Mouse (Mus musculus): Measurements from ENCODE around the gene Fam193a. TPM values are rescaled to one million over a fixed set of nuclear protein-coding genes. Genes with fewer than 3 reads are reported as not detected.
A peak's percentile ranks its signal among the peaks of the same experiment; 100 is the strongest.

Gene Fam193a
- polyA plus RNA-seq, 1 experiment from 2014 or later: 15.2 TPM

DNA sequence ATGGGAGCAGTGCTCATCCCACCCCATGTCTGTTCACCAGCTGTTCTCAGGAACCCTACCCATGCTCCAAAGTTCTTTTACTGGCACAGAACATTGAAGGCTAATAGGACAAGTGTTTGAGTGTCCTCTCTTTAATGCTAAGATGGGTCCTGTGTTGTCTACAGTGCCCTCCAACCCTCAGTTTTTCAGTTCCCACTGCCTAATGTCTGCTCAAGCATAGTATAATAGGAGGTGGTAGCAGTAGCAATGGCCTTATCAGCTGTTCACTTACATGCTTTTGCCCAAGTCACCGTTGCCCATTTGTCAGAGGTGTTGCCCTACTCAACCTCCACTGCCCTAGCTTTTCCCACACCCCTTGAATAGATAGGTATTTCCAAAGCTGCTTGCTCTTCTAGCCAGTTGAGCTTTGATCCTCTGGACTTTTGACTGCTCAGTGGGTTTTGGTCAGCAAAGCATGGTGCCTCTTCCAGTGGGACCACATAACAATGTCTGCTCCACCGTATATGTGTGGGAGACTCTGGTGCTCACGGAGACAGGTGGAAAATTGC lies 17.6 kb upstream of the Fam193a start:
- 95% methylated on average over 3 of the region's 3 CpGs for WGBS
- ATAC-seq (ENCODE audit: low read depth): no peak
- no peak overlapping the region for H3K4me3 ChIP-seq
- H3K4me1 ChIP-seq (replicated peaks): no peaks in the 10 kb centered on the region
- no peaks in the 10 kb centered on the region for H3K9me3 ChIP-seq
- peaks cover 96% of the 10 kb centered on the region for H3K36me3 ChIP-seq
- no peaks in the 10 kb centered on the region for H3K27me3 ChIP-seq
- H3K27ac ChIP-seq (replicated peaks): no peak overlapping the region
- no peak overlapping the region for H3K9ac ChIP-seq
- H3K4me2 ChIP-seq: no peak overlapping the region

DNA sequence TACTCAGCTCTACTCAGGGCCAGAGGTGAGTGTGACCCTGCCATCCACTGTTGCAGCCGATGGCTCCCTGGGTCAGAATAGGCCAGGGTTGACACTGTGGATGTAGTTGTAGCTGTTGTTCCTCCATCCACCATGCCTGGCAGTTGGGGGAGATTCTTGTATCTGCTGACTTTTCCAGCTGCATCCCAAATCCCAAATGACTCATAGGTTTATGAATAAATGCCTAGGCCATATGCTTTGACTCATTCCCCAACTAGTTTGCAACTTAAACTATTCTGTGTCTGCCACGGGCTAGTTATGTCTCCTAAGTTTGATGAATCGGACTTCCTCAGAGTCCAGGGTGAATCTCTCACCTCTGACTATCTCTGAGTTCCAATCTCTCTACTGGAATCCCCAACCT lies 9.5 kb upstream of the Fam193a start:
- no peaks in the 10 kb centered on the region for H3K9me3 ChIP-seq
- H3K4me3 ChIP-seq: no peak overlapping the region
- no peak overlapping the region for H3K4me2 ChIP-seq
- 91% methylated on average over 3 of the region's 3 CpGs for WGBS
- no peak overlapping the region for H3K9ac ChIP-seq
- no peak for ATAC-seq (ENCODE audit: low read depth)
- H3K27ac ChIP-seq (replicated peaks): no peak overlapping the region
- peaks cover 56% of the 10 kb centered on the region for H3K36me3 ChIP-seq
- no peaks in the 10 kb centered on the region for H3K4me1 ChIP-seq (replicated peaks)
- H3K27me3 ChIP-seq: no peaks in the 10 kb centered on the region

DNA sequence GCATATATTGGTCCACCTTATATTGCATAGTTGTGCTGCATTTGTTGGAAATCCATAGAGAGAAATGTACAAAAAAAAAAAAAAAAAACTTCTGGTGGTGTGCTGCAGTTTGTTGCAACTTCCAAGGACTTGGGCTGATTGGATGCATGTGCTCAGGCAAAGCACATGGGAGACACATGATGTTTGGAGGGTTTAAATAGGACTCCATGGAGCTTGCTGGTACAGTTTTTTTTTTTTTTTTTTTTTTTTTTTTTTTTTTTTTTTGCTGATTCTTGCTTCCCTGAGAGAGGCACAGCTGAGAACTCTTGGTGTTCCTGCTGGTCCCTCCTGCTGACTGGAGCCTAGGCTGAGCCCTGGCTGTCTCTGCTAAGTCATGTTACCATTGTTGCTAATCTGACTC lies 6.6 kb upstream of the Fam193a start:
- H3K4me1 ChIP-seq (replicated peaks): no peaks in the 10 kb centered on the region
- H3K9ac ChIP-seq: no peak overlapping the region
- H3K27me3 ChIP-seq: no peaks in the 10 kb centered on the region
- peaks cover 32% of the 10 kb centered on the region for H3K36me3 ChIP-seq
- no peak overlapping the region for H3K4me2 ChIP-seq
- H3K27ac ChIP-seq (replicated peaks): no peak overlapping the region
- no peak for ATAC-seq (ENCODE audit: low read depth)
- no peak overlapping the region for H3K4me3 ChIP-seq
- no peaks in the 10 kb centered on the region for H3K9me3 ChIP-seq

GRCm38 (mm10) chr5:34368551-34369290 lies 1.0 kb upstream of the Fam193a start:
- no peak; the same call in 1 of the 2 replicates for ATAC-seq (ENCODE audit: low read depth)
- Histone ChIP-seq H3K4me1 (replicated peaks) (peaks cover 30% of the 10 kb centered on the region), H3K9me3 (no peaks in the 10 kb centered on the region), H3K27ac (replicated peaks) (peak overlapping the region; percentile 84), H3K9ac (peak overlapping the region; percentile 70), H3K27me3 (no peaks in the 10 kb centered on the region), H3K4me2 (peak overlapping the region; percentile 56), H3K36me3 (peaks cover 7% of the 10 kb centered on the region; the same call in 1 of the 2 replicates), H3K4me3 (peak overlapping the region; percentile 95)
- WGBS: 71% methylated on average over 7 of the region's 7 CpGs

- peak overlapping the region; percentile 95 for H3K4me3 ChIP-seq
- H3K4me2 ChIP-seq: peak overlapping the region; percentile 59
- no peak for ATAC-seq (ENCODE audit: low read depth)
- H3K27me3 ChIP-seq: no peaks in the 10 kb centered on the region
- under 1% methylated on average over 59 of the region's 114 CpGs for WGBS
- H3K9me3 ChIP-seq: no peaks in the 10 kb centered on the region
- peaks cover 3% of the 10 kb centered on the region; the same call in 1 of the 2 replicates for H3K36me3 ChIP-seq
- H3K27ac ChIP-seq (replicated peaks): peak overlapping the region; percentile 84
- peaks cover 34% of the 10 kb centered on the region for H3K4me1 ChIP-seq (replicated peaks)
- H3K9ac ChIP-seq: peak overlapping the region; percentile 96
These were observed 490 bp downstream of the Fam193a start for GRCm38 (mm10) chr5:34370022-34370823.

GRCm38 (mm10) chr5:34370840-34371239 lies 1.1 kb downstream of the Fam193a start:
- H3K4me1 ChIP-seq (replicated peaks): peaks cover 34% of the 10 kb centered on the region
- ATAC-seq (ENCODE audit: low read depth): no peak
- no peak overlapping the region for H3K27ac ChIP-seq (replicated peaks)
- peak overlapping the region; percentile 59 for H3K4me2 ChIP-seq
- H3K36me3 ChIP-seq: no peaks in the 10 kb centered on the region
- H3K27me3 ChIP-seq: no peaks in the 10 kb centered on the region
- peak overlapping the region; percentile 95 for H3K4me3 ChIP-seq
- no peaks in the 10 kb centered on the region for H3K9me3 ChIP-seq
- 34% methylated on average over 8 of the region's 8 CpGs for WGBS
- peak overlapping the region; percentile 96 for H3K9ac ChIP-seq

- no peaks in the 10 kb centered on the region for H3K36me3 ChIP-seq
- no peak overlapping the region for H3K4me3 ChIP-seq
These were observed 2.4 kb downstream of the Fam193a start for GRCm38 (mm10) chr5:34372141-34372540.

DNA sequence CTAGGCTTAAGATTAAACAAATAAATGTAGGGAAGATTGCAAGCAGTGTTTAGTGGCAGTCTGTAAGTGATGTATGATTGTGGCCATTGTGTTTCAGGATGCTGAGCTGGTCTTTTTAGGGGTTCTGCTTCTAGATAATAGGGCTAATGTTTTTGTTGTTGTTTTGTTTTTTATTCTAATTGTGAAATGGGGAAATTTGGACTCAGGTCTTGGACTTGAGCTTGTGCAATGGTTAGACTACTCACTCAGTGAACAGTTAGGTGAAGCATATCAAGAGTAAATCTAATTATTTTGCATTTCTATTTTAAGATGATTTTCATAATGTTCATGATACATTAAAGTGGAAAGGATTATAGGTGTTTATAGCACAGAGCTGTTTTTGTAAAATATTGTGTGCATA lies 2.8 kb downstream of the Fam193a start:
- Histone ChIP-seq H3K9ac (no peak overlapping the region), H3K4me2 (0 out of 2 replicates have a peak overlapping the region, but pooled peaks have one; percentile 35), H3K27ac (replicated peaks) (no peak overlapping the region), H3K9me3 (no peaks in the 10 kb centered on the region), H3K4me3 (no peak overlapping the region), H3K27me3 (no peaks in the 10 kb centered on the region), H3K36me3 (no peaks in the 10 kb centered on the region), H3K4me1 (replicated peaks) (peaks cover 36% of the 10 kb centered on the region)
- no peak for ATAC-seq (ENCODE audit: low read depth)

More at GRCm38 (mm10) chr5:34372141-34372540, 2.4 kb downstream of the Fam193a start:
- H3K27me3 ChIP-seq: no peaks in the 10 kb centered on the region
- H3K27ac ChIP-seq (replicated peaks): no peak overlapping the region
- H3K4me1 ChIP-seq (replicated peaks): peaks cover 36% of the 10 kb centered on the region
- peak overlapping the region; percentile 35; the same call in 1 of the 2 replicates for H3K4me2 ChIP-seq
- ATAC-seq (ENCODE audit: low read depth): no peak
- no peaks in the 10 kb centered on the region for H3K9me3 ChIP-seq
- no peak overlapping the region for H3K9ac ChIP-seq

DNA sequence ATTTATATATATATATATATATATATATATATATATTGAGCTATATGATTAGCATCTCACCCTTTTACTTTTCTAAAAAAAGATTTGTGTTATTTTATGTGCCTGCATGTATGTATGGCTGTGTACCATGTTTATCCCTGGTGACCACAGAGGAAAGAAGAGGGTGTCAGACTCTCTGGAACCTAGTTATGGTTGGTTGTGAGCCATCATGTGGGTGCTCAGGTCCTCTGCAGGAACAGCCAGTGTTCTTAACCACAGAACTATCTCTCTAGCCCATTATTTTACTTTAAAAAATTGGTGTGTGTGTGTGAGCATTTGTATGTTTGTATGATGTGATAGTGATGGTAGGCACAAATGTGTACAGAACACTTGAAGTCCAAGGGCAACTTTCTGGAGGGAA lies 9.1 kb downstream of the Fam193a start:
- no peak for ATAC-seq (ENCODE audit: low read depth)
- Histone ChIP-seq H3K9me3 (no peaks in the 10 kb centered on the region), H3K4me2 (no peak overlapping the region), H3K27me3 (no peaks in the 10 kb centered on the region), H3K27ac (replicated peaks) (no peak overlapping the region), H3K4me1 (replicated peaks) (0 out of 2 replicates have a peak, but pooled peaks cover 7% of the 10 kb centered on the region), H3K36me3 (no peaks in the 10 kb centered on the region), H3K9ac (no peak overlapping the region), H3K4me3 (no peak overlapping the region)

DNA sequence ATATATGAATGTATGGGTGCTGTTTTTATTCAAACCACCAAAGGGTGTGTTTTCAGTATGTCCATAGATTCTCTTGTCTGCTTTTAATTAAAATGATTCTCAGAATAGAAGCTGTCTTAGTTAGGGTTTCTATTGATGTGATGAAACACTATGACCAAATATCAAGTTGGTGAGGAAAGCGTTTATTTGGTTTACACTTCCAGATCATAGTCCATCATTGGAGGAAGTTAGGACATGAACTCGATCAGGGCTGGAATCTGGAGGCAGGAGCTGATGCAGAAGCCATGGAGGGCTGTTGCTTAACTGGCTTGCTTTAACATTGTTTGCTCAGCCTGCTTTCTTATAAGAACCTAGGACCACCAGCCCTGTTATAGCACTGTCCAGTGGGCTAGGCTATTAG lies 12.0 kb downstream of the Fam193a start:
- Histone ChIP-seq H3K4me1 (replicated peaks) (no peaks in the 10 kb centered on the region), H3K27me3 (no peaks in the 10 kb centered on the region), H3K4me2 (no peak overlapping the region), H3K9ac (no peak overlapping the region), H3K9me3 (peaks cover 14% of the 10 kb centered on the region), H3K4me3 (no peak overlapping the region), H3K36me3 (peaks cover 8% of the 10 kb centered on the region), H3K27ac (replicated peaks) (no peak overlapping the region)
- no peak for ATAC-seq (ENCODE audit: low read depth)
- WGBS: 95% methylated on average over 2 of the region's 2 CpGs

- no peak for ATAC-seq (ENCODE audit: low read depth)
- peaks cover 14% of the 10 kb centered on the region for H3K9me3 ChIP-seq
- peaks cover 11% of the 10 kb centered on the region for H3K36me3 ChIP-seq
- H3K4me1 ChIP-seq (replicated peaks): no peaks in the 10 kb centered on the region
- H3K27ac ChIP-seq (replicated peaks): no peak overlapping the region
- no peak overlapping the region for H3K4me2 ChIP-seq
- H3K27me3 ChIP-seq: no peaks in the 10 kb centered on the region
- 92% methylated on average over 5 of the region's 5 CpGs for WGBS
- H3K4me3 ChIP-seq: no peak overlapping the region
- H3K9ac ChIP-seq: no peak overlapping the region
These were observed 15.9 kb downstream of the Fam193a start for GRCm38 (mm10) chr5:34385616-34386015.

DNA sequence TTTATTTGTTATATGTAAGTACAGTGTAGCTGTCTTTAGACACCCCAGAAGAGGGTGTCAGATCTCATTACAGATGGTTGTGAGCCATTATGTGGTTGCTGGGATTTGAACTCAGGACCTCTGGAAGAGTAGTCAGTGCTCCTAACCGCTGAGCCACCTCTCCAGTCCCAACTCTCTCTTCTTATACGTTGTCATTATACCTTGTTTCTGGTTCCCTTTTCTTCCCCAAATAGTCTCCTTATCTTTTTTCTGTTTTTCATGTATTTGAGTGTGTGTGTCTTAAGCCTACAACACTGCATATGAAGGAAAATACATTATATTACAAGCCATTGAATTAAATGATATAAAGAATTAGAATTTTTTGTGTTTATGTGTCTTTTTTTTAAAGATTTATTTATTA lies 17.0 kb downstream of the Fam193a start:
- Histone ChIP-seq H3K4me3 (no peak overlapping the region), H3K9me3 (peaks cover 14% of the 10 kb centered on the region), H3K27me3 (no peaks in the 10 kb centered on the region), H3K36me3 (peaks cover 17% of the 10 kb centered on the region), H3K27ac (replicated peaks) (no peak overlapping the region), H3K4me2 (no peak overlapping the region), H3K4me1 (replicated peaks) (no peaks in the 10 kb centered on the region), H3K9ac (no peak overlapping the region)
- no peak for ATAC-seq (ENCODE audit: low read depth)
- 98% methylated on average over 2 of the region's 2 CpGs for WGBS
